Comparison of ENCODE assay signal across 8 mouse cellular contexts in genomic region chr19:57355451-57356251, GRCm38 (mm10). TPM values are rescaled to one million over a fixed set of nuclear protein-coding genes. Genes with fewer than 3 reads are reported as not detected.
A peak's percentile ranks its signal among the peaks of the same experiment; 100 is the strongest.
DNase-seq lines count a peak whose midpoint lies in the region; ATAC-seq lines count a peak whose summit lies in the region.

No protein-coding gene starts in this region.

- no peaks in the 10 kb centered on the region for H3K27me3 ChIP-seq in forebrain, embryonic 11.5 days (ENCODE audit: control insufficient read depth, insufficient read depth, low read length)
- no peaks in the 10 kb centered on the region for H3K27me3 ChIP-seq in forebrain, embryonic 16.5 days (replicated peaks; ENCODE audit: control insufficient read depth, insufficient read depth, low read length)
- no peaks in the 10 kb centered on the region for H3K27me3 ChIP-seq in heart, embryonic 16.5 days (ENCODE audit: control insufficient read depth, insufficient read depth, low read length)

- no peaks in the 10 kb centered on the region for H3K4me1 ChIP-seq in forebrain, embryonic 11.5 days (replicated peaks; ENCODE audit: control insufficient read depth, insufficient read depth, low read length)
- H3K4me1 ChIP-seq in forebrain, embryonic 16.5 days (replicated peaks; ENCODE audit: control insufficient read depth, insufficient read depth, low read length) = peaks cover 17% of the 10 kb centered on the region
- peaks cover 25% of the 10 kb centered on the region for H3K4me1 ChIP-seq in heart, embryonic 16.5 days (ENCODE audit: control insufficient read depth, insufficient read depth, low read length)

- peaks cover 30% of the 10 kb centered on the region for H3K79me2 ChIP-seq in macrophage (ENCODE audit: inconsistent target)

- no peaks in the 10 kb centered on the region for H3K36me3 ChIP-seq in forebrain, embryonic 11.5 days (ENCODE audit: control insufficient read depth, insufficient read depth, low read length)
- H3K36me3 ChIP-seq in forebrain, embryonic 16.5 days (ENCODE audit: control insufficient read depth, insufficient read depth) = no peaks in the 10 kb centered on the region
- no peaks in the 10 kb centered on the region for H3K36me3 ChIP-seq in heart, embryonic 16.5 days (ENCODE audit: control insufficient read depth, insufficient read depth)
- no peaks in the 10 kb centered on the region for H3K36me3 ChIP-seq in macrophage (ENCODE audit: inconsistent target)

- H3K9me3 ChIP-seq in forebrain, embryonic 11.5 days (ENCODE audit: control insufficient read depth, low read length) = no peaks in the 10 kb centered on the region
- H3K9me3 ChIP-seq in forebrain, embryonic 16.5 days (ENCODE audit: control insufficient read depth, low read length) = no peaks in the 10 kb centered on the region
- no peaks in the 10 kb centered on the region for H3K9me3 ChIP-seq in heart, embryonic 16.5 days (replicated peaks; ENCODE audit: control insufficient read depth, low read length)

- H3K4me2 ChIP-seq in forebrain, embryonic 11.5 days (ENCODE audit: low read depth, low read length, severe bottlenecking) = no peak overlapping the region
- H3K4me2 ChIP-seq in forebrain, embryonic 16.5 days (ENCODE audit: low read length) = no peak overlapping the region
- H3K4me2 ChIP-seq in heart, embryonic 16.5 days (ENCODE audit: low read depth, low read length) = peak overlapping the region; percentile 15; the same call in 1 of the 2 replicates

- ATAC-seq in forebrain, embryonic 11.5 days (replicated peaks; ENCODE audit: low FRiP score) = no peak
- ATAC-seq in forebrain, embryonic 16.5 days = no peak
- ATAC-seq in heart, embryonic 16.5 days (replicated peaks; ENCODE audit: extremely low read depth, insufficient read depth, low FRiP score) = peak; percentile 45; the same call in 1 of the 2 replicates

- no peak overlapping the region for H3K9ac ChIP-seq in forebrain, embryonic 11.5 days (ENCODE audit: low read length)
- no peak overlapping the region for H3K9ac ChIP-seq in forebrain, embryonic 16.5 days (replicated peaks; ENCODE audit: low read depth, low read length)
- no peak overlapping the region for H3K9ac ChIP-seq in heart, embryonic 16.5 days (ENCODE audit: low read length)

- no peak overlapping the region for H3K4me3 ChIP-seq in forebrain, embryonic 11.5 days (ENCODE audit: low read depth, low read length)
- no peak overlapping the region for H3K4me3 ChIP-seq in forebrain, embryonic 16.5 days (replicated peaks; ENCODE audit: low read length)
- no peak overlapping the region for H3K4me3 ChIP-seq in heart, embryonic 16.5 days (ENCODE audit: low read length)
- H3K4me3 ChIP-seq in macrophage (ENCODE audit: inconsistent target) = peak overlapping the region; percentile 24

- WGBS in forebrain, embryonic 11.5 days = 85% methylated on average over 16 of the region's 16 CpGs
- 86% methylated on average over 16 of the region's 16 CpGs for WGBS in forebrain, embryonic 16.5 days
- 61% methylated on average over 16 of the region's 16 CpGs for WGBS in heart, embryonic 16.5 days
- 3% methylated on average over 8 of the region's 16 CpGs for WGBS in macrophage (ENCODE audit: missing documents)

- DNase-seq in forebrain, embryonic 11.5 days (ENCODE audit: low spot score) = peak; percentile 52
- peak; percentile 84 for DNase-seq in CD4-positive, CD25-positive, alpha-beta regulatory T cell, adult 2 months (ENCODE audit: low read depth, low spot score)
- DNase-seq in yolk sac, embryonic 10.5 days (ENCODE audit: low spot score) = peak; percentile 15
- no peak for DNase-seq in cerebellum, adult 8-10 months
- no peak for DNase-seq in urinary bladder, adult 2 months (ENCODE audit: low spot score)

- H3K27ac ChIP-seq in forebrain, embryonic 11.5 days (ENCODE audit: low read depth, low read length) = no peak overlapping the region
- no peak overlapping the region for H3K27ac ChIP-seq in forebrain, embryonic 16.5 days (ENCODE audit: low read length)
- peak overlapping the region; percentile 83 for H3K27ac ChIP-seq in heart, embryonic 16.5 days (ENCODE audit: low read length)
- H3K27ac ChIP-seq in macrophage = peak overlapping the region; percentile 76

RNA-seq across cellular contexts. Expression of gene Fam160b1, which starts 4.8 kb away (rescaled TPM):
- 14.0 and 14.5 TPM in 2 replicates for polyA plus RNA-seq in forebrain, embryonic 11.5 days (2014; fragmentation: Nextera tagmentation; extraction: Ambion mirVana)
- 14.7 and 18.6 TPM in 2 replicates for polyA plus RNA-seq in forebrain, embryonic 16.5 days (2015; fragmentation: Nextera tagmentation; extraction: Ambion mirVana)
- 10.0 and 10.8 TPM in 2 replicates for polyA plus RNA-seq in heart, embryonic 16.5 days (2015; fragmentation: Nextera tagmentation; extraction: Ambion mirVana)
- 10 to 100 TPM in 17 of 26 experiments, 1 to 10 TPM in 9; 4.7 to 23.7 (median 15.7) TPM for total RNA-seq in macrophage (2018; cell fraction: chromatin; rRNA removed)
- 10 to 100 TPM; 10.3 to 23.5 (median 16.5) TPM for total RNA-seq in macrophage (2018; cell fraction: cytosol; rRNA removed)
- total RNA-seq in macrophage (2018; cell fraction: nucleus; rRNA removed) = 10 to 100 TPM in 22 of 26 experiments, 1 to 10 TPM in 4; 7.2 to 33.5 (median 17.0) TPM
- 13.5 to 15.0 TPM (median 14.8 TPM) in 3 replicates for polyA plus RNA-seq in macrophage (2018)
- 13.9 and 17.3 TPM in 2 replicates for polyA plus RNA-seq in urinary bladder, adult 2 months (2012; rRNA removed)

RNA-seq across cellular contexts. Expression of gene Ablim1, which starts 40.9 kb away (rescaled TPM):
- polyA plus RNA-seq in forebrain, embryonic 11.5 days (2014; fragmentation: Nextera tagmentation; extraction: Ambion mirVana) = 17.0 and 19.9 TPM in 2 replicates
- 47.1 and 48.5 TPM in 2 replicates for polyA plus RNA-seq in forebrain, embryonic 16.5 days (2015; fragmentation: Nextera tagmentation; extraction: Ambion mirVana)
- polyA plus RNA-seq in heart, embryonic 16.5 days (2015; fragmentation: Nextera tagmentation; extraction: Ambion mirVana) = 72.6 and 76.3 TPM in 2 replicates
- 1 to 10 TPM in 3 of 26 experiments, under 1 TPM in 6, not detected in 17; 0.13 to 2.3 (median 0.41) TPM for total RNA-seq in macrophage (2018; cell fraction: chromatin; rRNA removed)
- total RNA-seq in macrophage (2018; cell fraction: cytosol; rRNA removed) = under 1 TPM in 23 of 26 experiments, not detected in 3; 0.03 to 0.35 (median 0.11) TPM
- 1 to 10 TPM in 1 of 26 experiments, under 1 TPM in 12, not detected in 13; 0.12 to 1.2 (median 0.41) TPM for total RNA-seq in macrophage (2018; cell fraction: nucleus; rRNA removed)
- polyA plus RNA-seq in macrophage (2018) = 0.10 to 0.46 TPM (median 0.19 TPM) in 3 replicates
- polyA plus RNA-seq in urinary bladder, adult 2 months (2012; rRNA removed) = 24.3 and 40.2 TPM in 2 replicates

Comparison
In these comparisons a context has a peak if more than half of its experiments do, and no peak if none do; other contexts are left out.
1. DNase-seq: peak in forebrain, embryonic 11.5 days (single experiment), CD4-positive, CD25-positive, alpha-beta regulatory T cell, adult 2 months (single experiment) and yolk sac, embryonic 10.5 days (single experiment); none in cerebellum, adult 8-10 months (single experiment) and urinary bladder, adult 2 months (single experiment).
2. H3K27ac ChIP-seq: peak in heart, embryonic 16.5 days (single experiment) and macrophage (single experiment); none in forebrain, embryonic 11.5 days (single experiment) and forebrain, embryonic 16.5 days (single experiment).
3. RNA of gene Ablim1, which starts 40.9 kb away (polyA plus RNA-seq): 72.6 to 76.3 TPM in heart, embryonic 16.5 days, 47.1 to 48.5 TPM in forebrain, embryonic 16.5 days, 24.3 to 40.2 TPM in urinary bladder, adult 2 months and 17.0 to 19.9 TPM in forebrain, embryonic 11.5 days; 0.10 to 0.46 TPM in macrophage; every median in the first group is over 10 times any median in the second.